ENCODE assay signal across 12 mouse cellular contexts in the genomic region with DNA sequence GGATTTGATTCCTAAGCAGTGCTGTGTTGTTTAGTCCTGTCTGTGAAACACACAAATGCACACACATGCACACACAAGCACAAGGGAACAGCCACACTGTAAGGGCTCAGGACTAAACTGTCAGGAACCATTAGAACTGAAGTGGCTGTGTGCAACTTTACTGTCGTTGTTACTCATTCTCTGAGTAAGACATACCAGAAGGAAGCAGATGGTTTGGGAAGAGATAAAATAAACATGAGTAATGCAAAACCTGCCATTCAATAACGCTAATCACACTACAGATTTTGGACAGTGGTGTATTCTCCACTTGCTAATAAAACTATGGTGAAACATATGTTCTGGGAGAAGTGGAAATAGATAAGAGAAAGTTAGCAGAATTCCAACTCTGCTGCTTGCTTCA.
"Had no signal": no experiment of that assay in that cellular context is flagged by ENCODE, and none has a peak within 500 bp of the region (broad histone marks: within the 10 kb centered on the region; RNA-seq: fewer than 3 reads in every experiment).

No protein-coding gene starts in this region.

- H3K9me3 ChIP-seq: limb, embryonic 10.5 days; liver, embryonic 15.5 days; midbrain, embryonic 13.5 days had no signal

- H3K4me2 ChIP-seq: liver, embryonic 11.5 days; liver, embryonic 15.5 days; midbrain, embryonic 13.5 days had no signal

- DNase-seq: kidney, adult 8-10 months; kidney, postnatal 25 days; lung, adult 2 months; lung, postnatal 36 days; right cerebral cortex, postnatal 14 days; thymus, postnatal 4 days had no signal

- H3K27ac ChIP-seq: left cerebral cortex, adult 2 months; limb, embryonic 10.5 days; liver, embryonic 15.5 days; midbrain, embryonic 13.5 days had no signal

- H3K4me3 ChIP-seq: left cerebral cortex, adult 2 months; limb, embryonic 10.5 days; liver, embryonic 15.5 days; midbrain, embryonic 13.5 days had no signal

- H3K4me1 ChIP-seq: limb, embryonic 10.5 days; liver, embryonic 15.5 days; midbrain, embryonic 13.5 days had no signal

- H3K36me3 ChIP-seq: limb, embryonic 10.5 days; liver, embryonic 15.5 days; midbrain, embryonic 13.5 days had no signal

- H3K27me3 ChIP-seq: liver, embryonic 15.5 days; midbrain, embryonic 13.5 days had no signal

- H3K9ac ChIP-seq: liver, embryonic 15.5 days; midbrain, embryonic 13.5 days had no signal

- ATAC-seq: lung, postnatal 0 days; midbrain, embryonic 13.5 days had no signal
